Mouse (Mus musculus): Measurements from ENCODE around the gene Efr3b. TPM values are rescaled to one million over a fixed set of nuclear protein-coding genes. Genes with fewer than 3 reads are reported as not detected.
"Not testable (repeated sequence)": the region's sequence is repeated elsewhere in the genome, so short reads cannot be mapped to it uniquely, and the experiment has no call there.

Efr3b gene
- polyA plus RNA-seq, 1 experiment from 2014 or later: 3.4 TPM

DNA sequence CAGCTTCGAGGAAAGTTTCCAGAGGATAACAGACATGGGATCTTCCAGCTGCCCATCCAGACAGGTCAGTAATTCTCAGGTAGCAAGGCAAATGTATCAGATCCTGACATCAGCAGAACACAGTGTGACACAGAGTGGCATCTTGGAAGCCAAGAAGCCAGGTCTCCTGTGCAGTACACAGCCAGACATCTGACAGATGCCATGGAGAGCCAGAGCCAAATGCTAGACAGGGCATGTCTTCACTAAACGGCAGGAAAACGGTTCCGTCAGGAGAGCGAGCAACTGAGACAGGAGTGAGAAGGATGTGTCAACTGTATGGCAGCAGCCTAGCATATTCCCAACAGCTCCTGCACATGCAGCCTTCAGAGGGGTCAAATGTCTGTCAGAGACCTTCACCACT lies 38.3 kb downstream of the Efr3b start:
- no peaks in the 10 kb centered on the region for H3K9me3 ChIP-seq (ENCODE audit: low read length)
- 94% methylated on average over 5 of the region's 5 CpGs for WGBS
- H3K4me2 ChIP-seq (replicated peaks; ENCODE audit: low read depth, low read length): no peak overlapping the region
- ATAC-seq (ENCODE audit: low FRiP score, low TSS enrichment): no peak
- no peaks in the 10 kb centered on the region for H3K36me3 ChIP-seq (ENCODE audit: insufficient read depth, low read length)
- H3K9ac ChIP-seq (replicated peaks; ENCODE audit: low read length): no peak overlapping the region
- H3K27me3 ChIP-seq (ENCODE audit: insufficient read depth, low read length): no peaks in the 10 kb centered on the region
- no peak overlapping the region for H3K4me3 ChIP-seq (ENCODE audit: low read length)
- H3K4me1 ChIP-seq (ENCODE audit: insufficient read depth, low read length): 0 out of 2 replicates have a peak, but pooled peaks cover 3% of the 10 kb centered on the region
- H3K27ac ChIP-seq (ENCODE audit: low read length): no peak overlapping the region

DNA sequence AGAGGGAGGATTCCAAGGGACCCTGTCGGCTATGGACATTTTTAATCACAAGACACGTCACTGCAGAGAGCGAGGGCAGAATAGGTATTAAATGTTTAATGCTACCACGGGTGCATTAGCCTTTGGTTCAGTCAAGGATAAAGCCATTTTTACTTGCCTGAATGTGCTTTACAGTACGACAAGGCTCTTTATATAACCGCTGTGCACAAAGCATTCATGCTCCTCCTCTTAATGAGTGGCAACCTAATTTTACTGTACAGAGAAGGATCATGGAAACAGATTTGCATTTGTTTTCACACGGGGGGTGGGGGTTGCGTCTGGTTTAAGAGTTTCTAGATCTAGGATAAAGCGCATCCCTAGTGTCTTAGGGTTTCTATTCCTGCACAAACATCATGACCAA lies 42.0 kb downstream of the Efr3b start:
- Histone ChIP-seq H3K9me3 (ENCODE audit: low read length) (no peaks in the 10 kb centered on the region), H3K4me2 (replicated peaks; ENCODE audit: low read depth, low read length) (no peak overlapping the region), H3K36me3 (ENCODE audit: insufficient read depth, low read length) (no peaks in the 10 kb centered on the region), H3K4me3 (ENCODE audit: low read length) (no peak overlapping the region), H3K9ac (replicated peaks; ENCODE audit: low read length) (no peak overlapping the region), H3K27ac (ENCODE audit: low read length) (no peak overlapping the region), H3K4me1 (ENCODE audit: insufficient read depth, low read length) (no peaks in the 10 kb centered on the region), H3K27me3 (ENCODE audit: insufficient read depth, low read length) (no peaks in the 10 kb centered on the region)
- WGBS: 81% methylated on average over 9 of the region's 9 CpGs
- no peak for ATAC-seq (ENCODE audit: low FRiP score, low TSS enrichment)

DNA sequence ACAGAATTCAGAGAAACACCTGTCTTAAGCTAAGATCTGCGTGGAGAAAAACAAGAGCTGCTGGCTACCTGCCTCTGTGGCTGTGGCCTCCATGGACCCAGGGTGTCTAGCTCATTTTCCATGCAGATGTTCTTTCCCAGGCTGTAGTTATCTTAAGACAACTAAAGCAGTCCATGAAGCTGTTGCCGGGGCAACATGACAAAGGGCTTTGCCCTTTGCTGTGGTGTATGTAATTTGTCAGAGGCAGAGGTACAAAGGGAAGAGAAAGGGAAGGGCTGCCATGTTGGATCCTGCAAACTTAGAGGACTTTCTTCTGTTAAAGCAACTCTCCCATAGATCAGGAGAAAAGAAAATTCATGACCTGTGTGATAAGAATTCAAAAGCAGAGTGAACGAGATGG lies 47.7 kb downstream of the Efr3b start:
- H3K9ac ChIP-seq (replicated peaks; ENCODE audit: low read length): no peak overlapping the region
- no peak overlapping the region for H3K4me3 ChIP-seq (ENCODE audit: low read length)
- H3K27me3 ChIP-seq (ENCODE audit: insufficient read depth, low read length): no peaks in the 10 kb centered on the region
- no peak for ATAC-seq (ENCODE audit: low FRiP score, low TSS enrichment)
- no peaks in the 10 kb centered on the region for H3K9me3 ChIP-seq (ENCODE audit: low read length)
- H3K27ac ChIP-seq (ENCODE audit: low read length): no peak overlapping the region
- WGBS: 76% methylated on average over 3 of the region's 3 CpGs
- H3K4me1 ChIP-seq (ENCODE audit: insufficient read depth, low read length): peaks cover 4% of the 10 kb centered on the region; the same call in 1 of the 2 replicates
- H3K4me2 ChIP-seq (replicated peaks; ENCODE audit: low read depth, low read length): no peak overlapping the region
- H3K36me3 ChIP-seq (ENCODE audit: insufficient read depth, low read length): no peaks in the 10 kb centered on the region

DNA sequence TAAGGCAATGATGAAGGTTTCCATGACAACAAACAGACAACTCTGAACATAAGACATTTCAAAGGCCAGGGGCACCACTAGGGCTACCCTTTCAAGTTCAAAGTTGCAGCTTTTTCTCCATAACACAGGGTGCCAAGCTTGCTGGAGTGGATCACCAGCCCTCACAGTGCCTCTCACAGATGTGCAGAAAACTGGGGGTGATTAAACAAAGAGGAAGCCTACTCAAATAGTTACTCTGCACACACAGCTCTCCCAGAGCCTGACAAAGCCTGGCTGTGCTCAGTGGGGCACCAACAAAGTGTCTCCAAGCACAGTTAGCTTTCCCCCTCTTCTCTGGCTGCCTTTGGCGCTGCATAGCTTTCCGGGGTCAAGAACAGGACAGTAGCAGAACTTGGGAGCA lies 48.8 kb downstream of the Efr3b start:
- Histone ChIP-seq H3K4me3 (ENCODE audit: low read length) (no peak overlapping the region), H3K4me2 (replicated peaks; ENCODE audit: low read depth, low read length) (no peak overlapping the region), H3K9ac (replicated peaks; ENCODE audit: low read length) (no peak overlapping the region), H3K9me3 (ENCODE audit: low read length) (no peaks in the 10 kb centered on the region), H3K27me3 (ENCODE audit: insufficient read depth, low read length) (no peaks in the 10 kb centered on the region), H3K36me3 (ENCODE audit: insufficient read depth, low read length) (no peaks in the 10 kb centered on the region), H3K27ac (ENCODE audit: low read length) (no peak overlapping the region), H3K4me1 (ENCODE audit: insufficient read depth, low read length) (peaks cover 4% of the 10 kb centered on the region; the same call in 1 of the 2 replicates)
- no peak for ATAC-seq (ENCODE audit: low FRiP score, low TSS enrichment)
- 36% methylated on average over 2 of the region's 2 CpGs for WGBS

DNA sequence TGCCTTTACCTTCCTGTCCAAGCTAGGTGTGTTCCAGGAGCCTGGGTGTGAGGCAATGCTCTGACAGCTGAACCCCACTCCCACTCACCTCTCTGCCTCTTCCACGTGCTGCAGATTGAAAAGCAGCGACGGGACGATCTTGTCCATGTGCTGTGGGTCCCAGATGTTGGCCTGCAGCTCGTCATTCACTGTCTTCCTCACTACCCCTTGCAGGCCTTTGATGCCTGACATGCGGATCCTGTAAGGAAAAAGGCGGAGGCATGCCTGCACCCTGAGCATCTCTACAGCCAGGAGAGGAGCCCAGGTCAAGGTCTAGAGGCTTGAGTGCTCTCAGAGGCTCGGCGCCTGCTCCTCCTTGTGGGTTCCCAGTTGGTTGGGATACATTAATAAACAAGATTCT lies 54.3 kb downstream of the Efr3b start:
- Histone ChIP-seq H3K4me1 (ENCODE audit: insufficient read depth, low read length) (peaks cover 16% of the 10 kb centered on the region), H3K36me3 (ENCODE audit: insufficient read depth, low read length) (no peaks in the 10 kb centered on the region), H3K4me2 (replicated peaks; ENCODE audit: low read depth, low read length) (no peak overlapping the region), H3K27ac (ENCODE audit: low read length) (no peak overlapping the region), H3K27me3 (ENCODE audit: insufficient read depth, low read length) (no peaks in the 10 kb centered on the region), H3K9ac (replicated peaks; ENCODE audit: low read length) (no peak overlapping the region), H3K9me3 (ENCODE audit: low read length) (no peaks in the 10 kb centered on the region), H3K4me3 (ENCODE audit: low read length) (no peak overlapping the region)
- WGBS: 81% methylated on average over 9 of the region's 9 CpGs
- ATAC-seq (ENCODE audit: low FRiP score, low TSS enrichment): no peak

DNA sequence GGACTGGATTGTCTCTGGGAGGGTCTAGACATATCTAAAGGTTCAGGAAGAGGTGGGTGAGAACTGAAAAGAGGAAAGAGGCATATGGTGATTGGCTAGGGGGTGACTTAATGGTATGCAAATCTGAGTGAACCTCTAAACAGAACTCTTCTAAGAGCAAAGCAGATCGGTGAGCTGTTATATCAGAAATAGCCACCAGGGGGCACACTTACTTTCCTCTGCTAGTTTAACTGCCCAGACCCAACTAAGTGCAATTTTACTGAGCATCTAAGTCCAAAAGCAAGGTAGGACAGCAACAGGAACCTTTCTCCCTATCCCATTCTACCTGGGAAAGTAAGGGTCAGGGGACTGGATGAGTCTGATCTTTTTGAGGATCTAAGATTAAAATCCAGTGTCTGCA lies 55.0 kb downstream of the Efr3b start:
- ATAC-seq (ENCODE audit: low FRiP score, low TSS enrichment): no peak
- no peak overlapping the region for H3K4me2 ChIP-seq (replicated peaks; ENCODE audit: low read depth, low read length)
- H3K4me3 ChIP-seq (ENCODE audit: low read length): no peak overlapping the region
- H3K9me3 ChIP-seq (ENCODE audit: low read length): no peaks in the 10 kb centered on the region
- H3K27me3 ChIP-seq (ENCODE audit: insufficient read depth, low read length): no peaks in the 10 kb centered on the region
- H3K27ac ChIP-seq (ENCODE audit: low read length): no peak overlapping the region
- peaks cover 16% of the 10 kb centered on the region for H3K4me1 ChIP-seq (ENCODE audit: insufficient read depth, low read length)
- H3K9ac ChIP-seq (replicated peaks; ENCODE audit: low read length): no peak overlapping the region
- WGBS: 0% methylated on average over 1 of the region's 1 CpGs
- no peaks in the 10 kb centered on the region for H3K36me3 ChIP-seq (ENCODE audit: insufficient read depth, low read length)

DNA sequence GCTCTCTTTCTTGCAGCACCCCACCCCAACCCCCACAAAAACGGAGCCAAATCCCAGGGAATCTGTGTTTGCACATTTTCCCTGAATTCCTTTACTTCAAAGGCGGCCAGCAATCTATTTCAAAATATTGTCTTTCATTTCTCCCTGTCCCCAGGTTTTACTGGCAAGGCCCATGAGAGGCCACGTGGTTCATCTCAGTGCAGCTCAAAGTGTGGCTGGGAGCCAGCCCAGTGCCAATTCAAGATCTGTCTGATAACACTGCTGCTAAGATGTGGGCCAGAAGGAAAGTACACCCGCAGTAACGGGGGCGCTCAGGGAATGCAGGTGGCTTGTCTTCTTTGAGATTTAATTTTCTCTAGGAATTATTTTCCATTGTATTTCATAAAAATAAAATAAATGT lies 56.5 kb downstream of the Efr3b start:
- Histone ChIP-seq H3K4me1 (ENCODE audit: insufficient read depth, low read length) (peaks cover 16% of the 10 kb centered on the region), H3K4me2 (replicated peaks; ENCODE audit: low read depth, low read length) (peak overlapping the region; percentile 82), H3K4me3 (ENCODE audit: low read length) (peak overlapping the region; percentile 55), H3K9ac (replicated peaks; ENCODE audit: low read length) (peak overlapping the region; percentile 65), H3K9me3 (ENCODE audit: low read length) (no peaks in the 10 kb centered on the region), H3K36me3 (ENCODE audit: insufficient read depth, low read length) (no peaks in the 10 kb centered on the region), H3K27me3 (ENCODE audit: insufficient read depth, low read length) (no peaks in the 10 kb centered on the region), H3K27ac (ENCODE audit: low read length) (no peak overlapping the region; the same call in 1 of the 2 replicates)
- no peak for ATAC-seq (ENCODE audit: low FRiP score, low TSS enrichment)
- WGBS: 20% methylated on average over 6 of the region's 6 CpGs

DNA sequence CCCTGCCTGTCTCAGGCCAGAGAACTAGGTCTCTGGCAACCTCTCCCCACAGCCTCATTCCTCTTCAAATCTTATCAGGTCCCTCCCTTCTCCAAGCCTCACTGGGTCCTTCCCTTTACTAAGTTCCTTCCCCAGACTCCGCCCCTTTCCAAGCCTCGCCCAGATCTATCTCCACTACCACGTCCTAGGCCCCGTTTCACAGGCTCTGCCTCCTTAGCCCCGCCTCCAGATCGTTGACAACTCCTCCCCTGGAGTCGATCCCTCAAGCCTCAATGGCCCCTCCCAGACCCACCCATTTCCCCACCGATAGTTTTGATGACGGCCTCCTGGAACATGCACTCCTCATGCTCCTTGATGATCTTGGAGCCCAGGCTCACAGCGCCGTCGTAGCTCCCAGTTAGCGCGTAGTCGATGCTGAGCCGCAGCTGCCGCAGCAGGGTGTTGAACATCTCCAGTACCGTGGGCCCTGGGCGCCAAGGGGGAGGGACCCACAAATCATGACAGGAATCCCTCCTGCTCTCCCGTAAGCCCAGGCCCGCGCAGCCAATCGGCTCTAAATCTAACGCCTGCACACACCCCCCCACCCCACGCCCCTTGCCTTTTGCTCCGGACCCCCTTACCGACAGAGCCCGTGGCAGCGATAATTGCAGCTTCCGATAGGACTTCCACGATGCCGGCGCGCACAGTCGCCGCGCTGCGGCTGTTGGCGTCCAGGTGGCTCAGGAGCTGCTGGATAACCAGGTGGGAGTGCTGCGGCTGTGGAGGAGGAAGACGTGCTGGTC lies 57.2 kb downstream of the Efr3b start:
- WGBS: under 1% methylated on average over 41 of the region's 41 CpGs
- Histone ChIP-seq H3K9me3 (ENCODE audit: low read length) (no peaks in the 10 kb centered on the region), H3K27ac (ENCODE audit: low read length) (peak overlapping the region; percentile 59; the same call in 1 of the 2 replicates), H3K4me3 (ENCODE audit: low read length) (peak overlapping the region; percentile 55), H3K4me2 (replicated peaks; ENCODE audit: low read depth, low read length) (peak overlapping the region; percentile 82), H3K36me3 (ENCODE audit: insufficient read depth, low read length) (no peaks in the 10 kb centered on the region), H3K4me1 (ENCODE audit: insufficient read depth, low read length) (peaks cover 16% of the 10 kb centered on the region), H3K27me3 (ENCODE audit: insufficient read depth, low read length) (no peaks in the 10 kb centered on the region), H3K9ac (replicated peaks; ENCODE audit: low read length) (peak overlapping the region; percentile 65)
- ATAC-seq (ENCODE audit: low FRiP score, low TSS enrichment): peak; percentile 97

DNA sequence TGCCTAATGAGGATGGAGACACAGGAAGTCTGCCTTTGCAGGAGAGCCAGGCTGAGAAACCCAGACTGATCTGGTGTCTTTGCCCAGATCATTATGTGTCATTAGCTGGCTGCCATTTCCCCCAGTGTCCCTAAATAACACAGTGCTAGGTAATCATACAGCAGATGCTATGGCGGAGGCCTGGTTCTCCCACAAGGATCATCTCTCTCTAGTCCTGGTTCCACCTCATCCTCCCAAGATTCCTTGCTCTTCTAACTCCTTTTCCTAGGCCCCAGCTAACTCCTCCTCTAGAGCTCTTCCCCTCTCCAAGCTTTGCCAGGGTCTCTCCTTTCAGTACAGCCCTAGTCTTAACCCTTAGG lies 57.7 kb downstream of the Efr3b start:
- peak overlapping the region; percentile 59; the same call in 1 of the 2 replicates for H3K27ac ChIP-seq (ENCODE audit: low read length)
- H3K36me3 ChIP-seq (ENCODE audit: insufficient read depth, low read length): no peaks in the 10 kb centered on the region
- WGBS: 50% methylated on average over 1 of the region's 1 CpGs
- peak; percentile 32; the same call in 1 of the 2 replicates for ATAC-seq (ENCODE audit: low FRiP score, low TSS enrichment)
- H3K9ac ChIP-seq (replicated peaks; ENCODE audit: low read length): 0 out of 2 replicates have a peak overlapping the region, but pooled peaks have one; percentile 65
- peak overlapping the region; percentile 55 for H3K4me3 ChIP-seq (ENCODE audit: low read length)
- peaks cover 16% of the 10 kb centered on the region for H3K4me1 ChIP-seq (ENCODE audit: insufficient read depth, low read length)
- H3K27me3 ChIP-seq (ENCODE audit: insufficient read depth, low read length): no peaks in the 10 kb centered on the region
- H3K4me2 ChIP-seq (replicated peaks; ENCODE audit: low read depth, low read length): peak overlapping the region; percentile 82
- no peaks in the 10 kb centered on the region for H3K9me3 ChIP-seq (ENCODE audit: low read length)

DNA sequence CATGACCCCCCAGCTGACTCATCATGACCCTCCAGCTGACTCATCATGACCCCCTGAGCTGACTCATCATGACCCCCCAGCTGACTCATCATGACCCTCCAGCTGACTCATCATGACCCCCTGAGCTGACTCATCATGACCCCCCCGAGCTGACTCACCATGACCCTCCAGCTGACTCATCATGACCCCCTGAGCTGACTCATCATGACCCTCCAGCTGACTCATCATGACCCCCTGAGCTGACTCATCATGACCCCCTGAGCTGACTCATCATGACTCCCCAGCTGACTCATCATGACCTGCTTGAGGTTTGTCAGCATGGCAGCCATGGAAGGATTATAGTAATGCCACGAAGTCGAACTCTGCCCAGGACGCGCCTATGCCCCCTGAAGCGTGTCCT lies 65.5 kb downstream of the Efr3b start:
- not testable (repeated sequence) for H3K27me3 ChIP-seq (ENCODE audit: insufficient read depth, low read length); ATAC-seq (ENCODE audit: low FRiP score, low TSS enrichment); H3K36me3 ChIP-seq (ENCODE audit: insufficient read depth, low read length); H3K4me2 ChIP-seq (replicated peaks; ENCODE audit: low read depth, low read length); H3K4me3 ChIP-seq (ENCODE audit: low read length); H3K4me1 ChIP-seq (ENCODE audit: insufficient read depth, low read length); H3K27ac ChIP-seq (ENCODE audit: low read length); H3K9me3 ChIP-seq (ENCODE audit: low read length); H3K9ac ChIP-seq (replicated peaks; ENCODE audit: low read length)
- WGBS: 94% methylated on average over 6 of the region's 6 CpGs

All from kidney, embryonic 16.5 days (tissue).